In genomic region chr11:3294641-3295040, GRCm38 (mm10) we compare ENCODE assay signal across 13 mouse cellular contexts. TPM values are rescaled to one million over a fixed set of nuclear protein-coding genes. Genes with fewer than 3 reads are reported as not detected.
A peak's percentile ranks its signal among the peaks of the same experiment; 100 is the strongest.
DNase-seq lines count a peak whose midpoint lies in the region; ATAC-seq and TF ChIP-seq lines count a peak whose summit lies in the region.
"Had no signal": no experiment of that assay in that cellular context is flagged by ENCODE, and none has a peak within 500 bp of the region (broad histone marks: within the 10 kb centered on the region; RNA-seq: fewer than 3 reads in every experiment).

No protein-coding gene starts in this region.

- peak overlapping the region; percentile 93 for H3K4me2 ChIP-seq in forebrain, embryonic 15.5 days (replicated peaks)
- peak overlapping the region; percentile 11; the same call in 1 of the 2 replicates for H3K4me2 ChIP-seq in liver, embryonic 14.5 days (ENCODE audit: low read depth)
- H3K4me2 ChIP-seq: limb, embryonic 15.5 days had no signal

- H3K9ac ChIP-seq in forebrain, embryonic 15.5 days (replicated peaks): peak overlapping the region; percentile 99; the same call in 1 of the 2 replicates
- H3K9ac ChIP-seq in liver, embryonic 14.5 days (replicated peaks): no peak overlapping the region
- H3K9ac ChIP-seq: limb, embryonic 15.5 days had no signal

- 80% methylated on average over 2 of the region's 2 CpGs for WGBS in forebrain, embryonic 15.5 days
- 83% methylated on average over 2 of the region's 2 CpGs for WGBS in liver, embryonic 14.5 days (ENCODE audit: insufficient replicate concordance)

- peak overlapping the region; percentile 99 for H3K4me3 ChIP-seq in megakaryocyte, embryonic 14.5 days (replicated peaks)
- H3K4me3 ChIP-seq in forebrain, embryonic 15.5 days: peak overlapping the region; percentile 75
- H3K4me3 ChIP-seq in liver, embryonic 14.5 days (ENCODE audit: insufficient read depth in 1 of 2, low read depth in 2 of 2, low read length in 2 of 2): no peak overlapping the region
- H3K4me3 ChIP-seq: myocyte had no signal

- DNase-seq in liver, embryonic 14.5 days (ENCODE audit: low read depth in 3 of 3, low spot score in 3 of 3): no peak
- no peak for DNase-seq in thymus, postnatal 0 days (ENCODE audit: low spot score)
- no peak for DNase-seq in cerebellum, postnatal 4 days (ENCODE audit: low spot score in 2 of 2)
- no peak for DNase-seq in adrenal gland, adult (ENCODE audit: inconsistent age in 2 of 2, low spot score in 1 of 2)
- DNase-seq: adrenal gland, postnatal 10 days; cerebellum, postnatal 36 days; kidney, postnatal 14 days; right cerebral cortex, postnatal 4 days had no signal

- peaks cover 76% of the 10 kb centered on the region for H3K36me3 ChIP-seq in megakaryocyte, embryonic 14.5 days (replicated peaks; ENCODE audit: low read length)
- H3K36me3 ChIP-seq in forebrain, embryonic 15.5 days: peaks cover 54% of the 10 kb centered on the region
- peaks cover 38% of the 10 kb centered on the region for H3K36me3 ChIP-seq in liver, embryonic 14.5 days (replicated peaks; ENCODE audit: control insufficient read depth, insufficient read depth, low read depth)

- ATAC-seq in megakaryocyte, adult 5-6 weeks (ENCODE audit: poor library complexity, severe bottlenecking): no peak
- ATAC-seq in forebrain, embryonic 15.5 days (replicated peaks): no peak
- ATAC-seq in liver, embryonic 14.5 days (ENCODE audit: insufficient read depth): no peak

- no peaks in the 10 kb centered on the region for H3K27me3 ChIP-seq in megakaryocyte, embryonic 14.5 days (replicated peaks)
- no peaks in the 10 kb centered on the region for H3K27me3 ChIP-seq in forebrain, embryonic 15.5 days
- no peaks in the 10 kb centered on the region for H3K27me3 ChIP-seq in liver, embryonic 14.5 days (ENCODE audit: control insufficient read depth, insufficient read depth, low read length)
- H3K27me3 ChIP-seq: limb, embryonic 15.5 days had no signal

- no peaks in the 10 kb centered on the region for H3K9me3 ChIP-seq in megakaryocyte, embryonic 14.5 days
- H3K9me3 ChIP-seq in forebrain, embryonic 15.5 days: no peaks in the 10 kb centered on the region
- no peaks in the 10 kb centered on the region for H3K9me3 ChIP-seq in liver, embryonic 14.5 days (ENCODE audit: control insufficient read depth, low read length)
- H3K9me3 ChIP-seq: limb, embryonic 15.5 days had no signal

- no peak for TF ChIP-seq EP300 in liver, embryonic 14.5 days (IDR thresholded peaks at IDR 0.05; ENCODE audit: low read depth)

- no peak for TF ChIP-seq CTCF in liver, embryonic 14.5 days (IDR thresholded peaks at IDR 0.05; ENCODE audit: low read depth)

- no peak overlapping the region for H3K27ac ChIP-seq in forebrain, embryonic 15.5 days (replicated peaks)
- H3K27ac ChIP-seq in liver, embryonic 14.5 days: no peak overlapping the region
- H3K27ac ChIP-seq: limb, embryonic 15.5 days had no signal

- H3K4me1 ChIP-seq in megakaryocyte, embryonic 14.5 days: peaks cover 82% of the 10 kb centered on the region
- H3K4me1 ChIP-seq in forebrain, embryonic 15.5 days: peaks cover 45% of the 10 kb centered on the region
- H3K4me1 ChIP-seq in liver, embryonic 14.5 days (replicated peaks; ENCODE audit: control insufficient read depth in 2 of 2, insufficient read depth in 2 of 2, low read length in 1 of 2): peaks cover 3 to 24% of the 10 kb centered on the region in 2 experiments

RNA-seq across cellular contexts. Expression of gene Patz1, which starts 6.0 kb away (rescaled TPM):
- polyA plus RNA-seq in megakaryocyte, embryonic 14.5 days (2012; ENCODE audit: insufficient read depth, low replicate concordance): 79.0 and 88.1 TPM in 2 replicates
- 25.6 and 27.7 TPM in 2 replicates for total RNA-seq in megakaryocyte, adult 5-6 weeks (2015)
- 27.2 and 33.2 TPM in 2 replicates for total RNA-seq in megakaryocyte, adult 5-6 weeks (2017)
- polyA plus RNA-seq in forebrain, embryonic 15.5 days (2015; fragmentation: Nextera tagmentation; extraction: Ambion mirVana): 63.5 and 66.2 TPM in 2 replicates
- 15.2 and 16.2 TPM in 2 replicates for polyA plus RNA-seq in liver, embryonic 14.5 days (2012; rRNA removed)
- 11.6 and 12.7 TPM in 2 replicates for polyA plus RNA-seq in liver, embryonic 14.5 days (2014; fragmentation: Nextera tagmentation; extraction: Ambion mirVana)
- 87.6 and 91.1 TPM in 2 replicates for polyA plus RNA-seq in thymus, postnatal 0 days (2015; fragmentation: Nextera tagmentation; extraction: Ambion mirVana)

RNA-seq across cellular contexts. Expression of gene Drg1, which starts 28.4 kb away (rescaled TPM):
- 55.7 TPM in 1 of 2 replicates, not detected in the other for polyA plus RNA-seq in megakaryocyte, embryonic 14.5 days (2012; ENCODE audit: insufficient read depth, low replicate concordance)
- 127 and 137 TPM in 2 replicates for total RNA-seq in megakaryocyte, adult 5-6 weeks (2015)
- total RNA-seq in megakaryocyte, adult 5-6 weeks (2017): 119 and 124 TPM in 2 replicates
- polyA plus RNA-seq in forebrain, embryonic 15.5 days (2015; fragmentation: Nextera tagmentation; extraction: Ambion mirVana): 249 and 257 TPM in 2 replicates
- 24.6 and 38.4 TPM in 2 replicates for polyA plus RNA-seq in liver, embryonic 14.5 days (2012; rRNA removed)
- polyA plus RNA-seq in liver, embryonic 14.5 days (2014; fragmentation: Nextera tagmentation; extraction: Ambion mirVana): 112 and 118 TPM in 2 replicates
- 246 and 250 TPM in 2 replicates for polyA plus RNA-seq in thymus, postnatal 0 days (2015; fragmentation: Nextera tagmentation; extraction: Ambion mirVana)

RNA-seq across cellular contexts. Expression of gene Pik3ip1, which starts 35.6 kb away (rescaled TPM):
- polyA plus RNA-seq in megakaryocyte, embryonic 14.5 days (2012; ENCODE audit: insufficient read depth, low replicate concordance): 17.8 and 33.7 TPM in 2 replicates
- 1.0 and 3.3 TPM in 2 replicates for total RNA-seq in megakaryocyte, adult 5-6 weeks (2015)
- 2.6 and 3.8 TPM in 2 replicates for total RNA-seq in megakaryocyte, adult 5-6 weeks (2017)
- polyA plus RNA-seq in forebrain, embryonic 15.5 days (2015; fragmentation: Nextera tagmentation; extraction: Ambion mirVana): 34.4 and 36.6 TPM in 2 replicates
- 0.79 and 0.96 TPM in 2 replicates for polyA plus RNA-seq in liver, embryonic 14.5 days (2012; rRNA removed)
- polyA plus RNA-seq in liver, embryonic 14.5 days (2014; fragmentation: Nextera tagmentation; extraction: Ambion mirVana): 0.42 and 0.94 TPM in 2 replicates
- 90.2 and 94.4 TPM in 2 replicates for polyA plus RNA-seq in thymus, postnatal 0 days (2015; fragmentation: Nextera tagmentation; extraction: Ambion mirVana)

Comparison
In these comparisons a context has a peak if more than half of its experiments do, and no peak if none do; other contexts are left out.
1. H3K4me3 ChIP-seq: peak in megakaryocyte, embryonic 14.5 days (single experiment) and forebrain, embryonic 15.5 days (single experiment); none in liver, embryonic 14.5 days (0 of 2).